Mouse (Mus musculus): ENCODE results near the gene Art5. TPM values are rescaled to one million over a fixed set of nuclear protein-coding genes. Genes with fewer than 3 reads are reported as not detected.
A peak's percentile ranks its signal among the peaks of the same experiment; 100 is the strongest.
"Not testable (repeated sequence)": the region's sequence is repeated elsewhere in the genome, so short reads cannot be mapped to it uniquely, and the experiment has no call there.

The Art5 gene
- total and polyA plus RNA-seq, 3 experiments: 0.85 to 3.9 (median 2.7) TPM

GRCm38 (mm10) chr7:102061353-102061752 lies 47.9 kb downstream of the Art5 start:
- Histone ChIP-seq H3K36me3 (replicated peaks in 1 of 2; ENCODE audit: control insufficient read depth in 1 of 2, insufficient read depth in 1 of 2, low read length in 1 of 2) (peaks cover 5 to 34% of the 10 kb centered on the region in 2 experiments), H3K9me3 (replicated peaks; ENCODE audit: low read length) (no peaks in the 10 kb centered on the region), H3K27me3 (replicated peaks) (no peaks in the 10 kb centered on the region), H3K4me1 (ENCODE audit: control insufficient read depth in 1 of 2, insufficient read depth in 2 of 2) (peaks cover 7 to 35% of the 10 kb centered on the region in 2 experiments), H3K9ac (ENCODE audit: insufficient read depth, low read depth) (no peak overlapping the region), H3K4me3 (replicated peaks in 1 of 3; ENCODE audit: low read depth in 2 of 3, low read length in 2 of 3, poor library complexity in 1 of 3) (no peak overlapping the region), H3K4me2 (ENCODE audit: insufficient read depth, low read depth, poor library complexity, severe bottlenecking) (no peak overlapping the region), H3K79me2 (replicated peaks; ENCODE audit: control insufficient read depth, extremely low read depth, insufficient read depth, poor library complexity, severe bottlenecking) (peaks cover 47% of the 10 kb centered on the region), H3K27ac (ENCODE audit: insufficient read depth, low read depth) (no peak overlapping the region)
- TF ChIP-seq CHD1 (IDR thresholded peaks at IDR 0.05; ENCODE audit: low read depth, low read length) (no peak), JUND (conservative IDR thresholded peaks at IDR 0.05; ENCODE audit: low read depth, low read length) (no peak), PAX5 (IDR thresholded peaks at IDR 0.05; ENCODE audit: low read length) (no peak), RCOR1 (conservative IDR thresholded peaks at IDR 0.05; ENCODE audit: low read depth, low read length) (no peak), TBP (conservative IDR thresholded peaks at IDR 0.05; ENCODE audit: low read depth, low read length) (no peak), RAD21 (IDR thresholded peaks at IDR 0.05; ENCODE audit: low read depth, low read length) (no peak), MAZ (IDR thresholded peaks at IDR 0.05; ENCODE audit: low read depth, low read length) (no peak), EP300 (IDR thresholded peaks at IDR 0.05; ENCODE audit: low read length) (no peak), NRF1 (IDR thresholded peaks at IDR 0.05; ENCODE audit: low read depth, low read length) (no peak), USF1 (IDR thresholded peaks at IDR 0.05; ENCODE audit: low read depth, low read length) (no peak), IRF4 (IDR thresholded peaks at IDR 0.05; ENCODE audit: low read depth, low read length) (no peak), ELF1 (IDR thresholded peaks at IDR 0.05; ENCODE audit: low read depth, low read length) (no peak)
- in situ Hi-C loops (cut with MboI; ENCODE audit: low pct_ligation_motif_present, low pct_unique_long_range_greater_than_20kb, low sequenced_read_pairs) (loop anchor here (10.0 kb wide), 1 partner anchor 397 kb away; the partner anchor contains the start of gene Clpb), dilution Hi-C loops (cut with MboI; ENCODE audit: extremely low pct_ligation_motif_present, extremely low pct_unique_long_range_greater_than_20kb, low sequenced_read_pairs) (no loop called here)
- no peak for DNase-seq (ENCODE audit: extremely low read depth)

- in situ Hi-C loops (cut with MboI; ENCODE audit: low pct_ligation_motif_present, low pct_unique_long_range_greater_than_20kb, low sequenced_read_pairs); H3K4me3 ChIP-seq (replicated peaks in 1 of 3; ENCODE audit: low read depth in 2 of 3, low read length in 2 of 3, poor library complexity in 1 of 3); H3K4me1 ChIP-seq (ENCODE audit: control insufficient read depth in 1 of 2, insufficient read depth in 2 of 2); H3K9me3 ChIP-seq (replicated peaks; ENCODE audit: low read length); H3K4me2 ChIP-seq (ENCODE audit: insufficient read depth, low read depth, poor library complexity, severe bottlenecking); dilution Hi-C loops (cut with MboI; ENCODE audit: extremely low pct_ligation_motif_present, extremely low pct_unique_long_range_greater_than_20kb, low sequenced_read_pairs); H3K79me2 ChIP-seq (replicated peaks; ENCODE audit: control insufficient read depth, extremely low read depth, insufficient read depth, poor library complexity, severe bottlenecking); H3K9ac ChIP-seq (ENCODE audit: insufficient read depth, low read depth); H3K27ac ChIP-seq (ENCODE audit: insufficient read depth, low read depth); H3K27me3 ChIP-seq (replicated peaks): not testable (repeated sequence)
- TF ChIP-seq RAD21 (IDR thresholded peaks at IDR 0.05; ENCODE audit: low read depth, low read length) (peak; percentile 27), ZNF384 (IDR thresholded peaks at IDR 0.05; ENCODE audit: low read depth, low read length) (peak; percentile 64), SMC3 (IDR thresholded peaks at IDR 0.05; ENCODE audit: low read depth, low read length) (peak; percentile 28), CTCF (conservative IDR thresholded peaks at IDR 0.05 in 1 of 2, IDR thresholded peaks at IDR 0.05 in 1 of 2; ENCODE audit: low read depth in 2 of 2, low read length in 2 of 2) (peak; percentile 6 to 47; a peak in 2 of 4 replicates)
- peak; percentile 24 for DNase-seq (ENCODE audit: extremely low read depth)
- peaks cover 0 to 42% of the 10 kb centered on the region in 2 experiments for H3K36me3 ChIP-seq (replicated peaks in 1 of 2; ENCODE audit: control insufficient read depth in 1 of 2, insufficient read depth in 1 of 2, low read length in 1 of 2)
Observed at GRCm38 (mm10) chr7:102048524-102048923, 60.8 kb downstream of the Art5 start.

Other genes with a start within 250 kb of the Art5 start
- 69.1 and 88.8 TPM in 2 replicates for gene Anapc15, start 245.8 kb downstream of the Art5 start, total RNA-seq (2012; rRNA removed)
- 90.6 and 98.5 TPM in 2 replicates for gene Anapc15, start 245.8 kb downstream of the Art5 start, total RNA-seq (2014; rRNA removed)
- 97.1 and 107 TPM in 2 replicates for gene Anapc15, start 245.8 kb downstream of the Art5 start, polyA plus RNA-seq (2012; ENCODE audit: insufficient read length, low read depth)
- 0.25 and 0.34 TPM in 2 replicates for gene Folr1, start 238.7 kb downstream of the Art5 start, total RNA-seq (2012; rRNA removed)
- gene Folr1, start 238.7 kb downstream of the Art5 start, total RNA-seq (2014; rRNA removed): not detected in 2 replicates
- not detected in 2 replicates for gene Folr1, start 238.7 kb downstream of the Art5 start, polyA plus RNA-seq (2012; ENCODE audit: insufficient read length, low read depth)
- gene Lamtor1, start 203.6 kb downstream of the Art5 start, total RNA-seq (2012; rRNA removed): 68.6 and 77.9 TPM in 2 replicates
- 80.7 and 86.2 TPM in 2 replicates for gene Lamtor1, start 203.6 kb downstream of the Art5 start, total RNA-seq (2014; rRNA removed)
- 107 and 124 TPM in 2 replicates for gene Lamtor1, start 203.6 kb downstream of the Art5 start, polyA plus RNA-seq (2012; ENCODE audit: insufficient read length, low read depth)
- 1.1 and 1.4 TPM in 2 replicates for gene Tomt, start 203.1 kb downstream of the Art5 start, total RNA-seq (2012; rRNA removed)
- 0.07 and 0.22 TPM in 2 replicates for gene Tomt, start 203.1 kb downstream of the Art5 start, total RNA-seq (2014; rRNA removed)
- gene Tomt, start 203.1 kb downstream of the Art5 start, polyA plus RNA-seq (2012; ENCODE audit: insufficient read length, low read depth): 1.3 TPM in 2 replicates
- gene Lrrc51, start 175.6 kb downstream of the Art5 start, total RNA-seq (2012; rRNA removed): 3.9 and 5.6 TPM in 2 replicates
- gene Lrrc51, start 175.6 kb downstream of the Art5 start, total RNA-seq (2014; rRNA removed): 5.2 and 6.6 TPM in 2 replicates
- 3.2 and 4.9 TPM in 2 replicates for gene Lrrc51, start 175.6 kb downstream of the Art5 start, polyA plus RNA-seq (2012; ENCODE audit: insufficient read length, low read depth)
- gene Numa1, start 175.4 kb downstream of the Art5 start, total RNA-seq (2012; rRNA removed): 56.4 and 57.6 TPM in 2 replicates
- 38.0 and 38.2 TPM in 2 replicates for gene Numa1, start 175.4 kb downstream of the Art5 start, total RNA-seq (2014; rRNA removed)
- 75.7 and 79.5 TPM in 2 replicates for gene Numa1, start 175.4 kb downstream of the Art5 start, polyA plus RNA-seq (2012; ENCODE audit: insufficient read length, low read depth)
- 1.9 and 2.6 TPM in 2 replicates for gene Il18bp, start 90.8 kb downstream of the Art5 start, total RNA-seq (2012; rRNA removed)
- 1.7 and 1.9 TPM in 2 replicates for gene Il18bp, start 90.8 kb downstream of the Art5 start, total RNA-seq (2014; rRNA removed)
- 2.9 and 3.3 TPM in 2 replicates for gene Il18bp, start 90.8 kb downstream of the Art5 start, polyA plus RNA-seq (2012; ENCODE audit: insufficient read length, low read depth)
- 20.4 and 20.7 TPM in 2 replicates for gene Rnf121, start 44.0 kb downstream of the Art5 start, total RNA-seq (2012; rRNA removed)
- 10.3 and 13.9 TPM in 2 replicates for gene Rnf121, start 44.0 kb downstream of the Art5 start, total RNA-seq (2014; rRNA removed)
- 24.8 and 27.7 TPM in 2 replicates for gene Rnf121, start 44.0 kb downstream of the Art5 start, polyA plus RNA-seq (2012; ENCODE audit: insufficient read length, low read depth)
- 19.8 and 20.2 TPM in 2 replicates for gene Xndc1, start 44.0 kb downstream of the Art5 start, total RNA-seq (2012; rRNA removed)
- gene Xndc1, start 44.0 kb downstream of the Art5 start, total RNA-seq (2014; rRNA removed): 15.4 and 19.9 TPM in 2 replicates
- gene Xndc1, start 44.0 kb downstream of the Art5 start, polyA plus RNA-seq (2012; ENCODE audit: insufficient read length, low read depth): 23.4 and 26.7 TPM in 2 replicates
- gene Xntrpc, start 43.8 kb downstream of the Art5 start, total RNA-seq (2012; rRNA removed): 1.6 and 1.9 TPM in 2 replicates
- gene Xntrpc, start 43.8 kb downstream of the Art5 start, total RNA-seq (2014; rRNA removed): 0.64 and 0.93 TPM in 2 replicates
- 1.6 and 1.7 TPM in 2 replicates for gene Xntrpc, start 43.8 kb downstream of the Art5 start, polyA plus RNA-seq (2012; ENCODE audit: insufficient read length, low read depth)
- gene Trpc2, start 26.4 kb downstream of the Art5 start, total RNA-seq (2012; rRNA removed): 0.17 TPM in 1 of 2 replicates, not detected in the other
- gene Trpc2, start 26.4 kb downstream of the Art5 start, total RNA-seq (2014; rRNA removed): 0.24 TPM in 1 of 2 replicates, not detected in the other
- gene Trpc2, start 26.4 kb downstream of the Art5 start, polyA plus RNA-seq (2012; ENCODE audit: insufficient read length, low read depth): not detected in 2 replicates
- 0.17 and 0.21 TPM in 2 replicates for gene Art1, start 7.7 kb downstream of the Art5 start, total RNA-seq (2012; rRNA removed)
- 0.20 and 0.22 TPM in 2 replicates for gene Art1, start 7.7 kb downstream of the Art5 start, total RNA-seq (2014; rRNA removed)
- 0.40 and 0.67 TPM in 2 replicates for gene Art1, start 7.7 kb downstream of the Art5 start, polyA plus RNA-seq (2012; ENCODE audit: insufficient read length, low read depth)
- not detected in 2 replicates for gene Chrna10, start 7.3 kb upstream of the Art5 start, total RNA-seq (2012; rRNA removed)
- gene Chrna10, start 7.3 kb upstream of the Art5 start, total RNA-seq (2014; rRNA removed): not detected in 2 replicates
- gene Chrna10, start 7.3 kb upstream of the Art5 start, polyA plus RNA-seq (2012; ENCODE audit: insufficient read length, low read depth): not detected in 2 replicates
- 24.6 and 27.3 TPM in 2 replicates for gene Nup98, start 100.7 kb upstream of the Art5 start, total RNA-seq (2012; rRNA removed)
- 23.9 and 25.0 TPM in 2 replicates for gene Nup98, start 100.7 kb upstream of the Art5 start, total RNA-seq (2014; rRNA removed)
- gene Nup98, start 100.7 kb upstream of the Art5 start, polyA plus RNA-seq (2012; ENCODE audit: insufficient read length, low read depth): 34.3 and 37.1 TPM in 2 replicates
- gene Pgap2, start 100.7 kb upstream of the Art5 start, total RNA-seq (2012; rRNA removed): 13.2 and 18.3 TPM in 2 replicates
- gene Pgap2, start 100.7 kb upstream of the Art5 start, total RNA-seq (2014; rRNA removed): 20.3 and 23.7 TPM in 2 replicates
- 26.1 and 38.5 TPM in 2 replicates for gene Pgap2, start 100.7 kb upstream of the Art5 start, polyA plus RNA-seq (2012; ENCODE audit: insufficient read length, low read depth)
- gene Rhog, start 146.6 kb upstream of the Art5 start, total RNA-seq (2012; rRNA removed): 17.1 and 22.7 TPM in 2 replicates
- gene Rhog, start 146.6 kb upstream of the Art5 start, total RNA-seq (2014; rRNA removed): 9.6 and 12.2 TPM in 2 replicates
- gene Rhog, start 146.6 kb upstream of the Art5 start, polyA plus RNA-seq (2012; ENCODE audit: insufficient read length, low read depth): 109 and 118 TPM in 2 replicates
- 8.9 and 10.2 TPM in 2 replicates for gene Stim1, start 158.3 kb upstream of the Art5 start, total RNA-seq (2012; rRNA removed)
- gene Stim1, start 158.3 kb upstream of the Art5 start, total RNA-seq (2014; rRNA removed): 21.0 and 26.6 TPM in 2 replicates
- 23.9 and 24.1 TPM in 2 replicates for gene Stim1, start 158.3 kb upstream of the Art5 start, polyA plus RNA-seq (2012; ENCODE audit: insufficient read length, low read depth)